Mouse (Mus musculus) right cerebral cortex, postnatal 10 days (tissue): ENCODE results near the gene Trex2.

ENCODE experiments used
- DNase-seq, 2 experiments: peaks; one replicate each; pipeline ENCODE4 v3.0.0; 2021; ENCODE audit warnings: low spot score in 2 of 2

Trex2 gene

DNA sequence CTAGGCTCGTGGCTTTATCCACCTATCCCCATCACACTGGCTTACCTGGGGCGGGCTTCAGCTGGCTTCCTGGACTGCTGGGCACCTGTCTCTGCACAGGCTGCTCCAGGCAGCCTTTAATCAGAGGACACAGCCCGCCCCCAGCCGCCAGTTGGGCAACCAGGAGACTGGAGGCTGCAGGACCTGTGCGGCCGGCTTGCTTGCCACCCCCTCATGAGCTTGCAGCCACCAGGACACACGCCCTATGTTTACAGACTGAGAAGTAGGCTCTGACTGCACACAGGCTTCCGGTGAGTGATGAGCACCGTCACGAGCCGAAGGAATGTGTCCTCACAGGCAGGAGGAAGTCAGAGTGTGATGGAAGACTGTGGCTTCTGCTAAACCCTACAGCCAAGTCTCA is at the start of gene Trex2:
Trex2 (minus strand) TSS at position 93 of the 400 bp plus-strand sequence.
- no peak for DNase-seq

DNA sequence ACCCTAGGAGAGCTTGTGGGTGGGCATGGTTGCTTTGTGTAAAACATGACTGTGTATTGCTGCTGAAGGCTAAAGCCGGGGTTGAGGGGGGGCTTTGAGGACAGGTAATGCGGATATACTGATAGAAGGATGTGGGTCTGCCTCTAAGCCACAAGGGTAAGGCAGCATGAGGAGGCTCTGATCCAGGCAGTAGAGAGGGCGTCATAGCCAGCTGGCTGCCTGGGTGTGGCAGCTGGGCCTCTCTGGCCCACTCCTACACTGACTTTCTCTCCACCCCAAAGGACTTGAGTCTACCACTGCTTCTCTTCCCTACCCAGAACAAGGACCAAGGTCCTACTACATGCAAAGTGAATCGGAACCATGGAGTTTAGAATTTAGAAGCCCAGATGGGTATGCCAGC is 49.7 kb upstream of the Trex2 start:
- DNase-seq: no peak

- peak in 1 of 2 experiments; percentile 29 for DNase-seq
Observed at GRCm38 (mm10) chrX:73484076-73484475, 48.9 kb upstream of the Trex2 start.

GRCm38 (mm10) chrX:73483484-73483810 is 48.3 kb upstream of the Trex2 start, which contains the start of gene Bgn:
TSS of gene Bgn (plus strand) at chrX:73483602.
- DNase-seq: no peak

DNA sequence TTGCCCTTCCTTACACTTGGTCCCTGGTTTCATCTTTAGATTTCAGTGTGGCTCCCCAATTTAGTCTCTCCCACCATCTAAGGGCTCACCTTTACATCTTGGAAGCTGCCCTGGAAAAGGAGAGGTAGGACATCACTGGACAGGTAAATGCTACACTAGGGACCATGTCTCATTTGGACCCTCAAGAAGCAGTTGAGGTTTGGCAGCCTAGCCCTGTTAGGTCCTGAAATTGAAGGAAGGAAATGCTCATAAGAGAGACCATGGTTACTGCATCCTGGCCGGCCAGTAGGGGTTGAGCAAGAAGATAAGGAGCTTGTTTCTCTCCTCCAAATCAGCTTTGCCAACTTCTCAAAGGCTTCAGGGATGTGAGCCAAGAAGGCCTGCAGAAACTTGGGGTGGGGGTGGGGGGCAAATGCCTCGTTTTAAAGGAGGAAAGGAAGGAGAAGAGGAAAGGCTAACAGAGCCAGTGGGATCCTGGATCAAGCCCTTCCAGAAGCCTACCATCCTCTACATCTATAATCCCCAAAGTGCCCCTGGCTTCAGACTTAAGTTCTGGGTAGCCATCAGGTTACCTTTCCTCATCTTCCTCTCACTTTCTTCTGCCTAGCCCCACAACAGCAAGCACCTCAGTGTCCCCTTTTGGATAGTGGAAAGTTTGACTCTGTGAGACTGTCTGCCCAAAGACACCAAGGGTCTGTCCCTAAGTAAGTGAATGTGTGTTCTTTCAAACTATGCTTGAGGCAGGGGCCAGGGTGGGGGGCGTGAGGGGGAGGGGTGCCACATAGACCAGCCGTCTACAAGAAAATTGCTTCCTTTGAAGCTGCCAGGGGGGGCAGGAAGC is 47.7 kb upstream of the Trex2 start:
- no peak for DNase-seq

GRCm38 (mm10) chrX:73480334-73480733 is 45.2 kb upstream of the Trex2 start:
- no peak for DNase-seq

- no peak for DNase-seq
Observed at GRCm38 (mm10) chrX:73479656-73480055, 44.5 kb upstream of the Trex2 start.

GRCm38 (mm10) chrX:73477500-73477899 is 42.4 kb upstream of the Trex2 start:
- no peak for DNase-seq

- DNase-seq: no peak
Observed at GRCm38 (mm10) chrX:73476621-73477020, 41.5 kb upstream of the Trex2 start.

GRCm38 (mm10) chrX:73475658-73476256 is 40.6 kb upstream of the Trex2 start:
- DNase-seq: no peak

- no peak for DNase-seq
Observed at GRCm38 (mm10) chrX:73474340-73475165, 39.4 kb upstream of the Trex2 start.

DNA sequence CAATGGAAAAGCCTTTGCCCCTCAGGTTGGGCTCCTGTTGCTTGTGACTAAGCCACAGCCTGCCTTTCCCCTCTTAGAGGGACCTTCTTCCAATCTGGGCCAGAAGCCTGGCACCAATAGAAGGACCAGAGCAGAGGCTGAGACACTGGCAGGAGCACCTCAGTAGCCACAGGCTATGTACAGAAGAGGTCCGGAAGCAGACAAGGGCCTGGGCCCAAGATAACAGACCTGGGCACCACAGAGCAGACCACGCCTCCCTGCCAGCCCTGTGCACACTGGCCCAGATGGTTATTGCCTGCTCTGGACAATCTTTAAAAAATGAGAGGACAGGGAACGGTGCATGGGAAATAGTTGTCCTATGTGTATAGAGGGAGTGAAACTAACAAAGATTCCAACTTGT is 36.6 kb upstream of the Trex2 start:
- DNase-seq: no peak

DNA sequence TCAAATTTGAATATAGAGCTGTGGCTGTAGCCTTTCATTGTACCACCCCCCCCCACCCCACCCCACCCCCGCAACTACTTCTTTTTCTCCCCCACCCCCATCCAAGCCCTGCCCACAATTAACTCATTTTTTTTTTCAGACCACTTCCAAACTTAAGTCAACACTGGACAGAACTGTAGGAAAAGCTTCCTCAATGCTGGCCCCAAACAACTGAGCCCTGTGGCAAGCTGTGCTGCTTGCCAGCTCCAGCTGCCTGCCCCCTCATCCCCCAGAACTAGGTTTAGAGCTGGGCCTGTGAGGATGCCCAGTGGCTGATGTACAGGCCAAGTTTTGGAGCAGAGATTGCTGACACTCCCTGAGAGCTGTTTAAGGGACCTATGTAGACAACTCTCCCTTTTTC is 33.6 kb upstream of the Trex2 start:
- DNase-seq: no peak

GRCm38 (mm10) chrX:73468330-73468729 is 33.2 kb upstream of the Trex2 start:
- no peak for DNase-seq

DNA sequence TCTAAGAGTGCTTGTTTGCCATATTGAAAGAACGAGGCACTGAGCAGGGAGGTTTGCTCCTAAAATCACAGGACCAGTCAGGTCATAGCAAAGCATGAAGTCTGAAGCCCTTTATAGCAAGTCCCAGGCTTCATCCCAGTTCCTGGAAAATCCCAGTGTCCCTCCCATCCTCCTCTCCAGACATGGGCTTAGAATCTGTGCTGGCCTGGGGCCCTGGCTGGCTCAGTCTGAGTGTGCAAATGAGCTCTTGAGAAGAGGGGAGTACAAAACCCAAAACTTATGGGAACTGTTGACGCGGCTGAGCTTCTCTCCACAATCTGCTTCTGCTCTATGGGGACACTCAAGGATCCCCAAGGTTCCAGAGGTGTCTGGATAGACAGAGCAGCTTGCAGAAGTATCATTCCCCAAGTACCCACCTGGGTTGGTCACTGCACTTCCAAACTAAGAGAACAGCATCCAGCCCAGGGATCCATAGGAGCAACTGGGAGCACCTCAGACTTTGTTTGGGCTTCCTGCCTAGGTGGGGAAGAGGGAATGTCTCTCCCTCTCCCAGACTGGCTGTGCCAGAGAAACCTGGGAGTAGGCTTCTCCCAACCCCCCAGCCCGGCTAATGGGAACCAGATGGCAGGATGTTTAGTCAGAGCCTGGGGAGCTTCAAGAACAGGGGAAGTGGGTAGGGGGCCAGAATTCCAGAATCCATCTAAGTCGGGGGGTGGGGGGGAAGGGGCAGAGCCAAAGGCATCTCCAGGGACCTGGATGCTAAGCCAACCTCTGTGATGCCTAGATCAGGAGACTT is 32.5 kb upstream of the Trex2 start:
- peak; percentile 33 to 41 for DNase-seq

- peak; percentile 51 to 52 for DNase-seq
Observed at GRCm38 (mm10) chrX:73465483-73466186, 30.5 kb upstream of the Trex2 start.

- DNase-seq: no peak
Observed at GRCm38 (mm10) chrX:73460792-73461191, 25.6 kb upstream of the Trex2 start.

GRCm38 (mm10) chrX:73458877-73459392 is 23.8 kb upstream of the Trex2 start, which contains the start of gene Haus7:
TSS of gene Haus7 (minus strand) at chrX:73459044.
- peak; percentile 95 to 96 for DNase-seq

- DNase-seq: peak; percentile 47 to 69
Observed at GRCm38 (mm10) chrX:73451949-73452348, 16.8 kb upstream of the Trex2 start.

DNA sequence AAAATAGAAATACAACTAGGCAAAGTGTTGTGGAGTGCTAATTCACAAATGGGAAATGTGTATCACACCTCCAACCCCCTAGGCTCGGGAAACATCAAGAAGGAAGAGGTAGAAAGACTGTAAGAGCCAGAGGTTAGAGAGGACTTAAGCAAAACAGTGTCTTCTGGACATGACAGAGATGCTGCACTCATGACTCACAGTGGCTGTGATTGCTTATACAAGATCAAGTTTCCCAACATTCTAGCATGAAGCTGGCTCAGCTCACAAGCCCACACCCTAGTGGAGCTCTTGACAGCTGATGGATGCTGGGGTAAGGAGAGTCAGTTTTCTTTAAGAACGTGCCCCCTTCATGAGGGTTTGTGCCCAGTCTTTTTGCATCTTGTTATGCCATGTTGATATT is 6.3 kb upstream of the Trex2 start:
- DNase-seq: no peak

- DNase-seq: no peak
Observed at GRCm38 (mm10) chrX:73432850-73433249, 2.3 kb downstream of the Trex2 start.
